Mouse (Mus musculus) lung, adult 2 months (tissue): ENCODE data around the gene Ift43. TPM values are rescaled to one million over a fixed set of nuclear protein-coding genes. Genes with fewer than 3 reads are reported as not detected.

Source experiments
- DNase-seq: peaks from one replicate; pipeline ENCODE4 v3.0.0; 2022
- H3K4me1 ChIP-seq: fragments of 200-500 bp; 2 replicates; pipeline ENCODE4 v1.6.1; 2011; ENCODE audit warnings: low read length; ENCODE audit not compliant: control insufficient read depth, insufficient read depth
- H3K4me3 ChIP-seq: fragments of 200-500 bp; replicated peaks from 2 replicates; pipeline ENCODE3; 2011; ENCODE audit warnings: low read depth, mild to moderate bottlenecking, control low read depth, low read length; ENCODE audit errors: extremely low read depth
- CTCF ChIP-seq: fragments of 200-500 bp; IDR thresholded peaks from 2 replicates; pipeline ENCODE4 v1.5.1; 2011; ENCODE audit warnings: mild to moderate bottlenecking, low read length, control low read depth; ENCODE audit not compliant: insufficient read depth
- POLR2A ChIP-seq: fragments of 200-500 bp; IDR thresholded peaks from 2 replicates; pipeline ENCODE4 v1.6.1; 2011; ENCODE audit warnings: low read depth, mild to moderate bottlenecking, control low read depth, low read length, borderline replicate concordance; ENCODE audit errors: extremely low read depth
- WGBS: fragments of 180-500 bp; shearing (Covaris S2); methylation state at CpG from one replicate; pipeline ENCODE4 v1.1.7; 2018; 5-methylcytosine and 5-hydroxymethylcytosine counted together
- polyA plus RNA-seq: library from polyadenylated mRNA; depleted of rRNA; stranded (reverse); fragments of >200 nt; gene quantifications from 2 replicates; pipeline ENCODE4 v1.2.3, GENCODE M21; 2012

Gene Ift43
- polyA plus RNA-seq, 1 experiment, result 49.6 TPM

DNA sequence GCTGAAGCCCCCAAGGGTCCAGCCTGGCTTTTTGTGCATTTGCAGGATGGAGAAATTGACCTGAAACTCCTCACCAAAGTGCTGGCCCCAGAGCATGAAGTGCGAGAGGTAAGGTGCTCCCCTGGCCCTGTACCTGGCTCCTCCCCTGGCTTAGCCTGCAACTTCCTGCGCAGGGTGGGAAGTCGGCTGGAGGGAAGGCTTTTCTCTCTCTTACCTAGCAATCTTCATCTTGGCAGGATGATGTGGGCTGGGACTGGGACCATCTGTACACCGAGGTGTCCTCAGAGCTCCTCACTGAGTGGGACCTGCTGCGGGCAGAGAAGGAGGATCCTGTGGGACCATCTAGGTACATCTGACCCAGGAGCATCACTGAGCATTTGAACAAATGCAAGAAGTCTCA is 79.6 kb downstream of the Ift43 start:
- WGBS, result 91% methylated on average over 5 of the region's 5 CpGs
- Histone ChIP-seq H3K4me3 (no peak overlapping the region), H3K4me1 (peaks cover 8% of the 10 kb centered on the region; the same call in 1 of the 2 replicates)
- TF ChIP-seq CTCF (no peak), POLR2A (no peak)
- DNase-seq, result no peak

DNA sequence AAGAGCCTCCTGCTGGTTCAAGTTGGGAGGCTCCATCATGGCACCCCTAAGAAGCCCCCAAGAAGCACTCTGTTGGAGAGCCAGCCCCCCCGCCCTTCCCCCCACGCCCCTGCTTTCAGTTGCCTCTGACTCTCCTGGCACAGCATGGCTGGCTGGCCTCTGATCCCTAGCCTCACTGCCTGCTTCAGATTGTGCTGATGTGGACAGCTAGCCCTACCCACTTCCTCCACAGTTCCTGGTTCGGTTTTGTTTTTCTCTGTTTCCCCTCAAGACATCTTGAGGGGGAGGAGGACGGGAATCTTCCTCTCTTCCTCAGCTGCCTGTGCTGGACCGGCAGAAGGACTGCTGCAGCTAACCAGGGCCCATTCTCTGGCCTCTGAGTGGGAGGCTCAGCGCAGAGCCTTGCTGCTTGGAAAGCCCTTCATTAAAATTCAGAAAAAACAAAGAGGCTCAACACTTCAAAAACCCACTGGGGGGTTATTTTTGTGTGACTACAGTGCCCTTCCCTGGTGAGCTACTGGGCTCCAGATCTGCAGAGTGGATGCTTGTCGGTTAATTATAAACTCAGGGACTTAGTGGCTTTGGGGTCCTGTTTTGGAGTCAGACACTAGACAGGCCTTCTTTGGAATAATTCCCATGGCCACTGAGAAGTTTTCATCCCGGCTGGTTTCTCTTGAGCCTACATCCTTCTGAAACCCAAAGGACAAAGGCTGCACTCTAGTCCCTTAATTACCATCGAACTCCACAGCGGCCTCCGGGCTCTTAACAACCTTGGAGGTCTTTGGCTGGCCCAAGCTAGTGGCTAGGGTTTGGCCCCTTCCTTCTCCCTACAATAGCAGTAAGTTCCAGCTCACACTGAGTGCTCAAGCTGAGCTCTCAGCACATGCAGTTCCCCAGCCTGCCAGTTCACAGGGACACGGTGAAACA is 80.8 kb downstream of the Ift43 start:
- Histone ChIP-seq H3K4me3 (no peak overlapping the region), H3K4me1 (peaks cover 5% of the 10 kb centered on the region; the same call in 1 of the 2 replicates)
- TF ChIP-seq POLR2A (no peak), CTCF (no peak)
- whole genome bisulfite sequencing, result 52% methylated on average over 12 of the region's 12 CpGs
- no peak for DNase-seq

DNA sequence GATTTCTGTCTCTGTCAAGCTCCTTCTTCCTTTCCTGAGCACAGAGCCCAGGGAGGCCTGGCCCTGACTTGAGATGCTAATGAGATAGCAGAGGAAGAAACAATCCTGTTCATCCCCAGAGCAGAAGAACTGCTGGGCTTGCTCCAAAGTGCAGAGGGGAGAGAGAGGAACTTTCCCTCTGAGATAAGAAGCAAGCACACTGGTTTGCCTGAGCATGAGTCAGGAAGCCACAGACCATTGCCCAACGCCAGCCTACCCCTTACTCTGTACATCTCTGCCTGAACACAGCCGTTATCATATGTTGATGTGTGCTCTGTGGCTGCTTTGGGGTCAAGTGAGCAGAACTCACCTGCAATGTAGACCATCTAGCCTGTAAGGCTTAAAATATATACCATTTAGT is 83.9 kb downstream of the Ift43 start:
- 38% methylated on average over 2 of the region's 2 CpGs for WGBS
- TF ChIP-seq CTCF, result no peak
- TF ChIP-seq POLR2A, result no peak
- Histone ChIP-seq H3K4me3 (no peak overlapping the region), H3K4me1 (peaks cover 5% of the 10 kb centered on the region; the same call in 1 of the 2 replicates)
- DNase-seq, result no peak

DNA sequence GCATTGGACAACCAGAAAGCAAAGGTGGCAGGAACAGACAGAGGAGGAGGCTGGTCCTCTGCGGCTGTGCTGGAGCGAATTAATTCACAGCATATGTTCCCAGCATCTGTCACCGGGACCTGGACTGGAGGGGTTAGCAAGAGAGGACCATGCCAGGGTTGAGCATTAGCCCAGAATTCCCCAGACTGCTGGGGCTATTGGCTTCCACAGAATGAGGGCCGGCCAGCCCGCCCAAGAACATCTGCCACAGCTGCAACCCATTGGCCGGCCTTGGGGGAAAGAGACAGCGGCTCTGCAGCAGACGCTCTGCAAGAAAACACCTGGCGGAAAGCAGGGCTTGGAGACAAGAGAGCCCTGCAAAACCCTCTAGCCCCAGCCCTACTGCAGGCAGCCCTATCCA is 84.7 kb downstream of the Ift43 start:
- TF ChIP-seq POLR2A (no peak), CTCF (no peak)
- 64% methylated on average over 9 of the region's 9 CpGs for WGBS
- Histone ChIP-seq H3K4me1 (peaks cover 5% of the 10 kb centered on the region; the same call in 1 of the 2 replicates), H3K4me3 (no peak overlapping the region)
- no peak for DNase-seq

DNA sequence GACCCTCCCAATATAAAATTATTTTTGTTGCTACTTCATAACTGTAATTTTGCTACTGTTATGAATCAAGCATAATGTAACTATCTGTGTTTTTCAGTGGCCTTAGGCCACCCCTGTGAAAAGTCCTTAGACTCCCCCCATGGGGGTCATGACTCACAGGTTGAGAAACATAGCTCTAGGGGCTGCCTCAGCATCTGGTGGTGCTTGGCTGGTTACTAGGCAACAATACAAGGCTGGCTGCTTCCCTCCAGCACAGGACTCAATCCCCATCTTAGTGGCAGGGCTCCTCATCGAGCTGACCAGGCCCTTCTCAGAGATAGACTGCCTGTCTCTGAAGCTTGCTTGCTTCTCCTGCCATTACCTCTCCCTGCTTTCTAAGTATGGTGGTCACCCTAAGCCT is 86.4 kb downstream of the Ift43 start:
- TF ChIP-seq POLR2A (no peak), CTCF (no peak)

DNA sequence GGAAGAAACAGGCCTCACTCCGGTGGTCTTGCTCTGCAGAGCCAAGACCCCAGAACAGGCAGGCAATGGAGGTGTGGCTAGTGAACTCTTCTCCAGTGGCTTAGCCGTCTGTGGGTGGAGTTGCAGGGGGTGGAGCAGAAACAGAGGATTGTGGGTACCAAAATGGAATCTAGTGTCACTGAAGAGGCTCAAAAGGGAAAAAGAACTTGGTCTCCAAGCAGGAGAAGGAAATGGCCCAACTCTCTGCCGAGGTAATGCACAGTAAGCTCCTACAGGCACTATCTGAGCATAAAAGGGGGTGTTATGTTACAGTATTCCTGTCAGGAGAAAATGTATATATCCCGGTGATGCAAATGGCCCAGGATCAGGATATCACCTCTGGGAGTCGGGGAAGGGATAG is 86.9 kb downstream of the Ift43 start:
- 66% methylated on average over 5 of the region's 5 CpGs for WGBS
- DNase-seq, result no peak
- no peaks in the 10 kb centered on the region for H3K4me1 ChIP-seq

More for the DNA sequence above, 86.4 kb downstream of the Ift43 start:
- no peak for DNase-seq
- 32% methylated on average over 1 of the region's 1 CpGs for WGBS
- no peak overlapping the region for H3K4me3 ChIP-seq
- no peaks in the 10 kb centered on the region for H3K4me1 ChIP-seq

DNA sequence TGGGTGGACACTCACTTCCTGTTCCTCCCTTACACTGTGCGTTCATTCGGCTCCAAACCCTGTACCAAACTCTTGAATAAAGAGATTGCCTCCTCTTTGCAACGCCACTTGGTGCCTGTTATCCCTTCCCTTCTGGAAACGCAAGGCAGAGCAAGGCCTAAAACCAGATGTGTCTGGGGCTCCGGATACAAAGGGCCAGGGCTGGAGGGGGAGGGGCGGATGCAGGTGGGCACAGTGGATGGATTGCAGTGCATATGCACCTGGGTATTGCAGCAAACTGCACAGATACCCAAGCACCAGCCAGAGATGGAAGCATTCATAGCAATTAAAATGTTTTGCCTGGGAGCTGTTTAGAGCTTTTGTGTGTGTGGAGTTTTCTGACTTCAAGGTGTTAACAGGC is 91.0 kb downstream of the Ift43 start:
- TF ChIP-seq POLR2A (no peak), CTCF (no peak)
- Histone ChIP-seq H3K4me1 (no peaks in the 10 kb centered on the region), H3K4me3 (no peak overlapping the region)
- WGBS, result 60% methylated on average over 6 of the region's 6 CpGs
- no peak for DNase-seq

More for the DNA sequence above, 86.9 kb downstream of the Ift43 start:
- TF ChIP-seq POLR2A (no peak), CTCF (no peak)
- no peak overlapping the region for H3K4me3 ChIP-seq

DNA sequence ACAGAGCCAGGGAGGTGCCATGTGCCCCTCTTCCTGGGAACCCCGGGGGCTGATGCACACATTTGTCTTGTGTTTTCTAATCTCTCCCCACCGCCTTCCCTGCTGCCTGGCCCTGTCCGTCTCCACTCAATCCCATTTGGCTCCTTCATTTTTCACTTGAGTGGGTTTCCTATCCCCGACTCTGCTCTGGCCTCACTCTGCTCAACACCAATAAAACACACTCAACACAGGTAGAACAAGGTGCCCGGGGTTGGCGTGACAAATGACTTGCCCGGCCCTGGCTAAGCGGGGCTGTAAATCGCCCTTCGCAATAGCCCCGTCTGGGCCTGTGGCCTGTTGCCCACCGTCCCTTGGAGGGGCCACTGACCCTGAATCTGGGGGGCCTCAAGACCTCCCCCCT is 92.0 kb downstream of the Ift43 start:
- no peak overlapping the region for H3K4me3 ChIP-seq
- H3K4me1 ChIP-seq, result no peaks in the 10 kb centered on the region
- no peak for TF ChIP-seq POLR2A
- TF ChIP-seq CTCF, result no peak
- no peak for DNase-seq
- 87% methylated on average over 12 of the region's 12 CpGs for WGBS

DNA sequence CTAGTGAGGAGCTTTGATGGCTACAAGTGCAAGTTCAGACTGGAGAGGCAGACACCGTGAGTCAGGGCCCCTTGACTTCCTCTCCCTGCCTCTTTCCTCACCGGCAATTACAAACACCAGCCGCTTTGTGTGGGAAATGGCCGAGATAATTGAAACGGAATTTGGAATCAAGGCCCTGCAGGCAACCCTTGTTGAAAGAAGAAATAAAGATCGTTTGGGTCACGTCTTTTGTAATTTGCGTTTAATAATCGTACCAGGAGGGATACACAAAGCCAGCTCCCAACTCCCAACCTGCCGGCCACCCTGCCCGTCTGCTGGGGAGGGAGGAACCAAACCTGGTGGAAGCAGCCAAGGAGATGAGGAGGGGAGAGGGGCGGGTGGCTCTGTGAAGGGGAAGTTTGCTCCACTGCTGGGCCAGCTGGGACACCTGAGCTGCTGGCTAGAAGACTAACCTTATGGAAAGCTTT is 93.2 kb downstream of the Ift43 start:
- TF ChIP-seq CTCF, result no peak
- no peak for TF ChIP-seq POLR2A
- 18% methylated on average over 12 of the region's 12 CpGs for WGBS
- H3K4me1 ChIP-seq, result no peaks in the 10 kb centered on the region
- DNase-seq, result no peak
- no peak overlapping the region for H3K4me3 ChIP-seq
